In genomic region chr10:127189116-127189650, GRCm38 (mm10) we compare ENCODE assay signal across 8 mouse cellular contexts. TPM values are rescaled to one million over a fixed set of nuclear protein-coding genes. Genes with fewer than 3 reads are reported as not detected.
DNase-seq lines count a peak whose midpoint lies in the region; ATAC-seq and TF ChIP-seq lines count a peak whose summit lies in the region.

No protein-coding gene starts in this region.

- peak; percentile 4; the same call in 1 of the 2 replicates for ATAC-seq in heart, embryonic 11.5 days (replicated peaks; ENCODE audit: insufficient number of reproducible peaks, low FRiP score, low TSS enrichment)
- ATAC-seq in midbrain, embryonic 13.5 days = peak; percentile 10; the same call in 1 of the 2 replicates

- H3K4me3 ChIP-seq in cortical plate, adult 2 months (ENCODE audit: insufficient read depth, low read length) = peak overlapping the region; percentile 68
- H3K4me3 ChIP-seq in heart, embryonic 11.5 days (ENCODE audit: low read depth, low read length) = peak overlapping the region; percentile 74
- H3K4me3 ChIP-seq in midbrain, embryonic 13.5 days (replicated peaks) = peak overlapping the region; percentile 68
- H3K4me3 ChIP-seq in thymus, adult 2 months (ENCODE audit: control insufficient read depth, insufficient read depth, low read length) = no peak overlapping the region

- peaks cover 3% of the 10 kb centered on the region for H3K4me1 ChIP-seq in cortical plate, adult 2 months (ENCODE audit: control insufficient read depth, insufficient read depth, low read length)
- H3K4me1 ChIP-seq in heart, embryonic 11.5 days (ENCODE audit: control insufficient read depth, insufficient read depth, low read length) = peaks cover 32% of the 10 kb centered on the region
- peaks cover 51% of the 10 kb centered on the region for H3K4me1 ChIP-seq in midbrain, embryonic 13.5 days (replicated peaks)
- peaks cover 15% of the 10 kb centered on the region for H3K4me1 ChIP-seq in thymus, adult 2 months (replicated peaks; ENCODE audit: control insufficient read depth, insufficient read depth, low read length)

- TF ChIP-seq POLR2A in cortical plate, adult 2 months (IDR thresholded peaks at IDR 0.05; ENCODE audit: extremely low read depth, insufficient read depth, low read length) = no peak
- TF ChIP-seq POLR2A in thymus, adult 2 months (IDR thresholded peaks at IDR 0.05; ENCODE audit: control insufficient read depth, extremely low read depth, insufficient read depth, low read length, poor library complexity) = no peak

- H3K36me3 ChIP-seq in heart, embryonic 11.5 days (ENCODE audit: control insufficient read depth, insufficient read depth, low read length) = peaks cover 2% of the 10 kb centered on the region; the same call in 1 of the 2 replicates
- H3K36me3 ChIP-seq in midbrain, embryonic 13.5 days = peaks cover 32% of the 10 kb centered on the region
- H3K36me3 ChIP-seq in thymus, adult 2 months (ENCODE audit: control insufficient read depth, insufficient read depth, low read length) = no peaks in the 10 kb centered on the region

- WGBS in heart, embryonic 11.5 days (ENCODE audit: insufficient replicate concordance) = under 1% methylated on average over 25 of the region's 26 CpGs
- 2% methylated on average over 26 of the region's 26 CpGs for WGBS in midbrain, embryonic 13.5 days
- 3% methylated on average over 26 of the region's 26 CpGs for WGBS in thymus, adult 2 months

- peak; percentile 62 to 68 for DNase-seq in spleen, postnatal 10 days (ENCODE audit: low spot score in 2 of 2)
- DNase-seq in spleen, adult 18-20 months = no peak
- peak; percentile 63 to 74 for DNase-seq in kidney, postnatal 4 days
- no peak for DNase-seq in frontal cortex, postnatal 10 days (ENCODE audit: low spot score in 2 of 2)
- no peak for DNase-seq in thymus, adult 2 months

- peak overlapping the region; percentile 27 for H3K27ac ChIP-seq in cortical plate, adult 2 months (ENCODE audit: insufficient read depth, low read length)
- peak overlapping the region; percentile 38 for H3K27ac ChIP-seq in heart, embryonic 11.5 days (ENCODE audit: low read depth, low read length)
- peak overlapping the region; percentile 81; the same call in 1 of the 2 replicates for H3K27ac ChIP-seq in midbrain, embryonic 13.5 days
- no peak overlapping the region for H3K27ac ChIP-seq in thymus, adult 2 months (ENCODE audit: control insufficient read depth, insufficient read depth, low read length)

- TF ChIP-seq CTCF in cortical plate, adult 2 months (IDR thresholded peaks at IDR 0.05; ENCODE audit: extremely low read depth, insufficient read depth, low read length) = no peak
- TF ChIP-seq CTCF in thymus, adult 2 months (IDR thresholded peaks at IDR 0.05; ENCODE audit: borderline replicate concordance, control insufficient read depth, extremely low read depth, insufficient read depth, low read length, poor library complexity) = no peak

- H3K4me2 ChIP-seq in heart, embryonic 11.5 days = peak overlapping the region; percentile 93
- H3K4me2 ChIP-seq in midbrain, embryonic 13.5 days (replicated peaks) = peak overlapping the region; percentile 99

- no peaks in the 10 kb centered on the region for H3K9me3 ChIP-seq in heart, embryonic 11.5 days (replicated peaks; ENCODE audit: control insufficient read depth, low read length)
- H3K9me3 ChIP-seq in midbrain, embryonic 13.5 days = no peaks in the 10 kb centered on the region

- no peaks in the 10 kb centered on the region; the same call in 1 of the 2 replicates for H3K27me3 ChIP-seq in heart, embryonic 11.5 days (ENCODE audit: control insufficient read depth, insufficient read depth, low read length)
- H3K27me3 ChIP-seq in midbrain, embryonic 13.5 days = no peaks in the 10 kb centered on the region
- H3K27me3 ChIP-seq in thymus, adult 2 months (ENCODE audit: control insufficient read depth, insufficient read depth, low read length) = peaks cover 20% of the 10 kb centered on the region

- peak overlapping the region; percentile 71 for H3K9ac ChIP-seq in heart, embryonic 11.5 days (ENCODE audit: low read depth, low read length)
- H3K9ac ChIP-seq in midbrain, embryonic 13.5 days (replicated peaks) = peak overlapping the region; percentile 85

RNA-seq across cellular contexts. Expression of gene Arhgef25, which starts 0.7 kb away (rescaled TPM):
- 225 and 288 TPM in 2 replicates for polyA plus RNA-seq in cortical plate, adult 2 months (2012; rRNA removed)
- polyA plus RNA-seq in heart, embryonic 11.5 days (2014; fragmentation: Nextera tagmentation; extraction: Ambion mirVana) = 17.9 and 18.0 TPM in 2 replicates
- 20.2 and 24.5 TPM in 2 replicates for polyA plus RNA-seq in midbrain, embryonic 13.5 days (2015; fragmentation: Nextera tagmentation; extraction: Ambion mirVana)
- polyA plus RNA-seq in thymus, adult 2 months (2012; rRNA removed) = 4.2 and 5.6 TPM in 2 replicates

RNA-seq across cellular contexts. Expression of gene Dtx3, which starts 6.3 kb away (rescaled TPM):
- polyA plus RNA-seq in cortical plate, adult 2 months (2012; rRNA removed) = 371 and 407 TPM in 2 replicates
- polyA plus RNA-seq in heart, embryonic 11.5 days (2014; fragmentation: Nextera tagmentation; extraction: Ambion mirVana) = 82.3 and 83.0 TPM in 2 replicates
- polyA plus RNA-seq in midbrain, embryonic 13.5 days (2015; fragmentation: Nextera tagmentation; extraction: Ambion mirVana) = 195 and 234 TPM in 2 replicates
- polyA plus RNA-seq in thymus, adult 2 months (2012; rRNA removed) = 222 and 263 TPM in 2 replicates

RNA-seq across cellular contexts. Expression of gene Slc26a10, which starts 8.7 kb away (rescaled TPM):
- 8.7 TPM in 2 replicates for polyA plus RNA-seq in cortical plate, adult 2 months (2012; rRNA removed)
- polyA plus RNA-seq in heart, embryonic 11.5 days (2014; fragmentation: Nextera tagmentation; extraction: Ambion mirVana) = 8.4 and 11.8 TPM in 2 replicates
- polyA plus RNA-seq in midbrain, embryonic 13.5 days (2015; fragmentation: Nextera tagmentation; extraction: Ambion mirVana) = 0.86 and 1.0 TPM in 2 replicates
- polyA plus RNA-seq in thymus, adult 2 months (2012; rRNA removed) = 3.6 and 6.4 TPM in 2 replicates

RNA-seq across cellular contexts. Expression of gene Pip4k2c, which starts 22.2 kb away (rescaled TPM):
- polyA plus RNA-seq in cortical plate, adult 2 months (2012; rRNA removed) = 116 and 117 TPM in 2 replicates
- 20.8 and 21.5 TPM in 2 replicates for polyA plus RNA-seq in heart, embryonic 11.5 days (2014; fragmentation: Nextera tagmentation; extraction: Ambion mirVana)
- polyA plus RNA-seq in midbrain, embryonic 13.5 days (2015; fragmentation: Nextera tagmentation; extraction: Ambion mirVana) = 16.9 and 17.3 TPM in 2 replicates
- 34.4 and 36.1 TPM in 2 replicates for polyA plus RNA-seq in thymus, adult 2 months (2012; rRNA removed)

RNA-seq across cellular contexts. Expression of gene B4galnt1, which starts 24.2 kb away (rescaled TPM):
- 127 and 129 TPM in 2 replicates for polyA plus RNA-seq in cortical plate, adult 2 months (2012; rRNA removed)
- 1.6 and 1.8 TPM in 2 replicates for polyA plus RNA-seq in heart, embryonic 11.5 days (2014; fragmentation: Nextera tagmentation; extraction: Ambion mirVana)
- 28.8 and 30.2 TPM in 2 replicates for polyA plus RNA-seq in midbrain, embryonic 13.5 days (2015; fragmentation: Nextera tagmentation; extraction: Ambion mirVana)
- polyA plus RNA-seq in thymus, adult 2 months (2012; rRNA removed) = 196 and 239 TPM in 2 replicates

Comparison
In these comparisons a context has a peak if more than half of its experiments do, and no peak if none do; other contexts are left out.
1. DNase-seq: peak in spleen, postnatal 10 days (2 of 2) and kidney, postnatal 4 days (2 of 2); none in spleen, adult 18-20 months (0 of 2), frontal cortex, postnatal 10 days (0 of 2) and thymus, adult 2 months (single experiment).